Mouse (Mus musculus) subcutaneous adipose tissue, adult 2 months (tissue): ENCODE measurements around the gene Olfr152. TPM values are rescaled to one million over a fixed set of nuclear protein-coding genes. Genes with fewer than 3 reads are reported as not detected.

ENCODE experiments used
- polyA plus RNA-seq: library from polyadenylated mRNA; depleted of rRNA; stranded (reverse); fragments of >200 nt; gene quantifications from 2 replicates; pipeline ENCODE4 v1.2.3, GENCODE M21; 2012; ENCODE audit warnings: low replicate concordance; rRNA removed

Gene Olfr152
- not detected in 2 replicates for polyA plus RNA-seq

GRCm38 (mm10) chr2:87779183-87779582 lies at the start of gene Olfr152:
Gene Olfr152, plus strand, starts transcription at chr2:87779483.

GRCm38 (mm10) chr2:87739878-87740277 lies 39.4 kb upstream of the Olfr152 start, which contains the start of gene Olfr1138:
Gene Olfr1138, minus strand, starts transcription at chr2:87739978.

GRCm38 (mm10) chr2:87743452-87743851 lies 35.8 kb upstream of the Olfr152 start, which contains the start of gene Olfr1140:
Gene Olfr1140, plus strand, starts transcription at chr2:87743752.

GRCm38 (mm10) chr2:87753891-87754290 lies 25.4 kb upstream of the Olfr152 start, which contains the start of gene Olfr1141:
Gene Olfr1141, minus strand, starts transcription at chr2:87753991.

GRCm38 (mm10) chr2:87800292-87800691 lies 21.0 kb downstream of the Olfr152 start, which contains the start of gene Olfr1143:
Gene Olfr1143, plus strand, starts transcription at chr2:87800592.

GRCm38 (mm10) chr2:87809522-87809921 lies 30.2 kb downstream of the Olfr152 start, which contains the start of gene Olfr1145:
Gene Olfr1145, plus strand, starts transcription at chr2:87809822.

GRCm38 (mm10) chr2:87830233-87830632 lies 51.0 kb downstream of the Olfr152 start, which contains the start of gene Olfr1148:
Gene Olfr1148, plus strand, starts transcription at chr2:87830533.

Other genes with a start within 250 kb of the Olfr152 start
- not detected in 2 replicates for gene Olfr153, start 247.7 kb upstream of the Olfr152 start, polyA plus RNA-seq
- gene Olfr1128, start 233.9 kb upstream of the Olfr152 start, polyA plus RNA-seq = not detected in 2 replicates
- not detected in 2 replicates for gene Olfr1129, start 205.6 kb upstream of the Olfr152 start, polyA plus RNA-seq
- not detected in 2 replicates for gene Olfr1130, start 173.3 kb upstream of the Olfr152 start, polyA plus RNA-seq
- not detected in 2 replicates for gene Olfr1131, start 152.4 kb upstream of the Olfr152 start, polyA plus RNA-seq
- gene Olfr1132, start 141.9 kb upstream of the Olfr152 start, polyA plus RNA-seq = not detected in 2 replicates
- not detected in 2 replicates for gene Olfr1133, start 132.1 kb upstream of the Olfr152 start, polyA plus RNA-seq
- gene Olfr1134, start 121.0 kb upstream of the Olfr152 start, polyA plus RNA-seq = not detected in 2 replicates
- gene Olfr1135, start 105.8 kb upstream of the Olfr152 start, polyA plus RNA-seq = not detected in 2 replicates
- gene Olfr1136, start 85.5 kb upstream of the Olfr152 start, polyA plus RNA-seq = not detected in 2 replicates
- not detected in 2 replicates for gene Olfr1137, start 66.3 kb upstream of the Olfr152 start, polyA plus RNA-seq
- gene Olfr1138, start 39.5 kb upstream of the Olfr152 start, polyA plus RNA-seq = not detected in 2 replicates
- not detected in 2 replicates for gene Olfr1140, start 35.7 kb upstream of the Olfr152 start, polyA plus RNA-seq
- gene Olfr1141, start 25.5 kb upstream of the Olfr152 start, polyA plus RNA-seq = not detected in 2 replicates
- not detected in 2 replicates for gene Olfr1143, start 21.1 kb downstream of the Olfr152 start, polyA plus RNA-seq
- gene Olfr1145, start 30.3 kb downstream of the Olfr152 start, polyA plus RNA-seq = not detected in 2 replicates
- gene Olfr1148, start 51.0 kb downstream of the Olfr152 start, polyA plus RNA-seq = not detected in 2 replicates
- gene Olfr1150-ps1, start 64.5 kb downstream of the Olfr152 start, polyA plus RNA-seq = not detected in 2 replicates
- not detected in 2 replicates for gene Olfr1151, start 76.4 kb downstream of the Olfr152 start, polyA plus RNA-seq
- gene Olfr1152, start 87.0 kb downstream of the Olfr152 start, polyA plus RNA-seq = not detected in 2 replicates
- not detected in 2 replicates for gene Olfr1153, start 115.5 kb downstream of the Olfr152 start, polyA plus RNA-seq
- gene Olfr1154, start 125.7 kb downstream of the Olfr152 start, polyA plus RNA-seq = not detected in 2 replicates
- not detected in 2 replicates for gene Olfr1155, start 165.7 kb downstream of the Olfr152 start, polyA plus RNA-seq
- not detected in 2 replicates for gene Olfr1156, start 173.6 kb downstream of the Olfr152 start, polyA plus RNA-seq
- gene Olfr1157, start 188.8 kb downstream of the Olfr152 start, polyA plus RNA-seq = not detected in 2 replicates
- gene Olfr74, start 195.2 kb downstream of the Olfr152 start, polyA plus RNA-seq = not detected in 2 replicates
- not detected in 2 replicates for gene Olfr1158, start 210.6 kb downstream of the Olfr152 start, polyA plus RNA-seq
- gene Olfr1160, start 228.8 kb downstream of the Olfr152 start, polyA plus RNA-seq = not detected in 2 replicates
- gene Olfr1161, start 243.3 kb downstream of the Olfr152 start, polyA plus RNA-seq = not detected in 2 replicates